Mouse (Mus musculus): ENCODE data around the gene B4galnt1.

GRCm38 (mm10) chr10:127167614-127168192 is 2.7 kb downstream of the B4galnt1 start:
- no peak for TF ChIP-seq POLR2A (IDR thresholded peaks at IDR 0.05; ENCODE audit: control insufficient read depth, extremely low read depth, insufficient read depth, low read length, poor library complexity)
- no peak for TF ChIP-seq CTCF (IDR thresholded peaks at IDR 0.05; ENCODE audit: borderline replicate concordance, control insufficient read depth, extremely low read depth, insufficient read depth, low read length, poor library complexity)

Data from thymus, adult 2 months (tissue).